Mouse (Mus musculus): ENCODE data around the gene Slc22a14. TPM values are rescaled to one million over a fixed set of nuclear protein-coding genes. Genes with fewer than 3 reads are reported as not detected.

Slc22a14 gene
- total RNA-seq, 2 experiments from 2014 or later, result not detected

DNA sequence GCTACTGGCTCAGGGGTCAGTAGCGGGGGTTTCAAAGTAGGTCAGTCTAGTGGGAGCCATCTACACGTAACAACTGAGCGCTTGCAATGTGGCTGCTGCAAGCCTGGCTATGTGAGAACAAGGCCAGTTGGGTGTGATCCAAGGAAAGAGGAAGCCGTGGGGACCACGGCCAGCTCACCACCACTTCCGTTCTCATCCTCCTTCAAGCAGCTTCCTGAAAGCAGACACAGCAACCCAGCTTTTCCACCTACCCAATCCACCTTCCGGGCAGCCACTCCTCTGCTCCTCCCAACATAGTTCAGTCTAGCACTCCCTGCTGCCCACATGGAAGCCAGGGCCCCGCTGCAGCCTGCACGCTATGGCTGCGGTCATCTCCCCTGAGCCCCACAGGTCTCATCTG lies 31.0 kb downstream of the Slc22a14 start:
- DNase-seq (ENCODE audit: low spot score in 2 of 2), result peak; percentile 41 to 74
- intact Hi-C loops (cut with DNase I), result no loop called here

DNA sequence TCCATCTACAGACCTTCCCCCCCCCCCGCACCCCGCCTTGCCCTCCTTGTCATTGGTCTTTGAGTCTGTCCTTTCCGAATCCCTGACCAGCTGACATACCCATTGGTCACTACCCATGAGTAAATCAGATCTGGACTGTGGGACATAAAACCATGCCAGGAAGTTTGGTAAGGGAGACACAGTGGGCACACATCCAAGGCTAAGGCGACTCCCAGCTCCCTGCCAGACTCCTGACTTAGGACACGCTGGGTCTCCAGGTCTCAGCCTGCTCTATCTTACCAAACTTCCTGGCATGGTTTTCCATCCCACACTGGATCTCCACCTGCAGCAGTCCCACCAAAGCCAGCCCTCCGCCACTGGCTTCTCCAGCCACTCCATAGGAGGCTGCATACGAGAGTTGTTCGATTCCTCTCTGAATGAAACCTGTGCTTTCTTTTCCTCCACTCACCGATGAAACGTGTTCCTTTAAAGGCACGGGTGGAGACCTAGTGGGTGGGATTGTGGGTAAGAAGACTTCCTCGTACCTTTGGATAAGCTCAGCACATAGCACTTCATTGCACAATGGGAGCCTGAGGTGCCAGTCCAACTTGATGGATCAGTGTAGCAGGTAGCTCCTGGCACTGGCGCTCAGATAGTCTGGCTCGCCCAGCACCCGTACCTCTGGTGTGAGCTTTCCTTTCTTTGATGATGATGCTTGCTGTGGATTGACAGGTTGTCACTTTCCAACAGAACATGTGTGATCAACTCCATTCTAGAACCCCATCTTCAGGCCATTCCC lies 35.0 kb downstream of the Slc22a14 start:
- intact Hi-C loops (cut with DNase I), result no loop called here
- no peak for DNase-seq (ENCODE audit: low spot score in 2 of 2)

DNA sequence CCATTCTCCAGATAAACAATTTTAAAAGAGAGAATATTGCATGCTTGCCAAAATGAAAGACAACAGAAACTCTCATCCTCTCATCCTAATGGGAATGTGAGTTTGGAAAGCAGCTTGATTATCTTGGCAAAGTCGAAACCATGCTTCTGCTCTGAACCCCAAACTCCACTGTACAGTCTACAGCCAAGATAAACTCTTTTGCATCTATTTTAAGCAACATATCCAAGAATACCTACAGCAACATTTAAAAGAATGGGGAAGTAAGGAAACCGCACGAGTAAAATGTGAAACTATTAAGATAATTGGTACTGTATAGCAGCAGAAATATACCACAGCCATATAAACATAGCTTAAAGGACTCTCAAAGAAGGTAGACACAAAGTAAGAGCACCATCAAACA lies 36.9 kb downstream of the Slc22a14 start:
- intact Hi-C loops (cut with DNase I), result no loop called here
- no peak for DNase-seq (ENCODE audit: low spot score in 2 of 2)

- DNase-seq (ENCODE audit: low spot score in 2 of 2), result no peak
- intact Hi-C loops (cut with DNase I), result no loop called here
Observed at GRCm38 (mm10) chr9:119324130-119324529, 41.2 kb downstream of the Slc22a14 start.

DNA sequence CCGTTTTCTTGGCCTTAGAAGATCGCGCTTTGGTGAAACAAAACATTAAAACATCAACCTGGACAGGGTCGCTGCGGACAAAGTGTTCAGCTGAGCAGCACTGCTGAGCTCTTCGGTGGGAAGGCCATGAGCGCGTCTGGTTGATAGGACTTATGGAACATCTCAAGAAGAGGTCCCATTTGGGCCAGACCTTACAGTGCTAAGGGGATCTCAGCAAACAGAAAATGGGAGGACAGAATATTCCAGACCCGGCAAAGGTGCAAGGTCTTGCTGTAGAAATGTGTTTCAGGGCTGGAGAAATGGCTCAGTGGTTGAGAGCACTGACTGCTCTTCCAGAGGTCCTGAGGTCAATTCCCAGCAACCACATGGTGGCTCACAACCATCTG lies 42.1 kb downstream of the Slc22a14 start:
- no peak for DNase-seq (ENCODE audit: low spot score in 2 of 2)
- intact Hi-C loops (cut with DNase I), result loop anchor here (2.0 kb wide), 2 partner anchors 18 to 34 kb away; partner anchors contain the start of genes Myd88 and Xylb

- intact Hi-C loops (cut with DNase I), result loop anchor here (2.0 kb wide), 2 partner anchors 18 to 34 kb away; partner anchors contain the start of genes Myd88 and Xylb
- peak; percentile 99 to 100 for DNase-seq (ENCODE audit: low spot score in 2 of 2)
Observed at GRCm38 (mm10) chr9:119322289-119323259, 42.8 kb downstream of the Slc22a14 start, which contains the start of gene Oxsr1. TSS of gene Oxsr1 (minus strand) at chr9:119322427.

DNA sequence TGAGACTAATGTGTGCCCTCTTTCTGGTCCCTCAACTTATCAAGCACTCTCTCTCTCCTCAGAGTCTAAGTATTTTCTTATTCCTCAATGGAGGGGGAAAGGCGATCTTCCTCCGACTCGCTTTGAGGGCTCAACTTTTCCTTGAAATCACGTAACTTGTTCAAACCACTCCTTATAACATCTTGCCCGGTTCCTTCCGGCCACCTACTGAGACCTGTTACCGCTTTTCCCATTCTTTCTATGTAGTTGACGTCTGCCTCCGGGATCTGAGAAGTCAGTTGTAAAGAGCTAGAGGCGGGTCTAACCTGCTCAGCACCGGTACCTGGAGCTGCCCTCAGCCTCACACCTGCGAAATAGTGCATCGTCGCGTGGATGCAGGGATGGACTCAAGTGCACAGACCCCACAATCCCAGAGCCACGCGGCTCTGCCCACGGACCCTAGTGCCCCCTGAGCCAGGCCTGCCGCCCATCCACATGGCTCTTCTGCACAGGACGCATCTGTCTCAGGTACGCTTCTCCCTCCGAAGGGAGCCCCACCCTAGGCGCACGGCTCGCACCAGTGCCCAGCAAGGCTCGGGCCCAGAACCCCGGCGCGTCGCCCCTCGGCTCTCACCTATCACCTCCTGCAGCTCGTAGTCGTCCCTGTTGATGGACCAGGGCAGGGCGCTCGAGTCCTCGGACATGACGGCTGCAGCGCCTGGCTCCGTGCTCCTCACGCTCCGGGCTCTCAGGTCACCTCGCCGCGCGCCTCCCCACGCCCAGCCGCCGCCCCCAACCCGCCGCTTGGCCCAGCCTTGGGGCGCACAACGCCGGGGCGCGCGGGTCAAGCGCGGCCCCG lies 43.7 kb downstream of the Slc22a14 start:
- DNase-seq (ENCODE audit: low spot score in 2 of 2), result peak in 1 of 2 experiments; percentile 14
- intact Hi-C loops (cut with DNase I), result loop anchor here (2.0 kb wide), 2 partner anchors 19 to 35 kb away; partner anchors contain the start of genes Myd88 and Xylb

DNA sequence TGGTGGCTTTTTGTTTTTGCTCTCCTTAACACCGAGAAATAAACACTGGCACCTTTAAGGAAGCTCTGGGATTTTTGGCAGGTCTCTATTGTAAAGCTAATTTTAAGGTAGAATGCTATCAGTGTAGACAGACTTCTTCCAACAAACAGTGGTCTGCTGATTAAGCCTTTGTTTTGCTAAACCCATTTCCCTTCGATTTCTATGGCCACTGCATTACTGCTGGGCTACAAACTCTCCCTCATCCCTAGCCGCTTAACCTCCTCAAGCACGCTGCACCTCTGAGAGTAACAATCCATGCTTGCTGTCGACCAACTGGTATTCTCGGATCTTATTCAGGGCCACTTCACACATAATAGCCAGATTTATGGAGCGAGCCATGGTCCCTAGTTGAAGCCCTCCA lies 44.4 kb downstream of the Slc22a14 start:
- no peak for DNase-seq (ENCODE audit: low spot score in 2 of 2)
- intact Hi-C loops (cut with DNase I), result no loop called here

- intact Hi-C loops (cut with DNase I), result no loop called here
- no peak for DNase-seq (ENCODE audit: low spot score in 2 of 2)
Observed at GRCm38 (mm10) chr9:119320446-119320845, 44.9 kb downstream of the Slc22a14 start.

DNA sequence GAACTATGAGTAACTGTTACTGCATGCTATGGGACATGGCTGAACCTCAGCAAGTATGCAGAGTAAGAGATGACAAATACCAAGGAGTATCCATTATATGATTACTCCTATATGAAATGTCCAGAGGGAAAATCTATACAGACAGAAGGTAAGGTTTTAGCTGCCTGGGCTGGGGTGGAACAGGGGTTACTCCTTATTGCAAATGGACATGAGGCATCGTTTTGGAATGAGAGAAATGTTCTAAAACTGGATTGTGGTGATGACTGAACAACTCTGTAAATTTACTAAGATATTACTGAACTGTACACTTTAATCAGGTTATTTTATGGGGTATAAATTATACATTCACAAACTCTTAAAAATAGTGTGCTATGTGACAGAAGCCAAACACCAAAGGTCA lies 46.5 kb downstream of the Slc22a14 start:
- intact Hi-C loops (cut with DNase I), result no loop called here
- DNase-seq (ENCODE audit: low spot score in 2 of 2), result no peak

DNA sequence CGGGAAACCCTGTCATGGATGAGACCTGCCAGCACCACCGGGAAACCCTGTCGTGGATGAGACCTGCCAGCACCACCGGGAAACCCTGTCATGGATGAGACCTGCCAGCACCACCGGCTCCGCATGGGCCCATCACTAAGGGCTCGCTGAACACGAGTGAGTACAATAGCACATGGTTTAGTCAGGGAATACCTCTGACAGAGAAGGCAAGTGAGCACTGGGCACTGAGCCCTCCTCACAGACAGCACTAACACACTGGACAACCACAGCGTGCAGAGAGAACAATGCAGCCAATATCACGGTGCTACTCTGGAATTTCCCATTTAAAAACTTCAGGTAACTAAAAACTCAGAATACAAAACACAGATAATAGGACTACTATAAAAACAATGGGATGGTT lies 52.3 kb downstream of the Slc22a14 start:
- no peak for DNase-seq (ENCODE audit: low spot score in 2 of 2)
- intact Hi-C loops (cut with DNase I), result no loop called here

DNA sequence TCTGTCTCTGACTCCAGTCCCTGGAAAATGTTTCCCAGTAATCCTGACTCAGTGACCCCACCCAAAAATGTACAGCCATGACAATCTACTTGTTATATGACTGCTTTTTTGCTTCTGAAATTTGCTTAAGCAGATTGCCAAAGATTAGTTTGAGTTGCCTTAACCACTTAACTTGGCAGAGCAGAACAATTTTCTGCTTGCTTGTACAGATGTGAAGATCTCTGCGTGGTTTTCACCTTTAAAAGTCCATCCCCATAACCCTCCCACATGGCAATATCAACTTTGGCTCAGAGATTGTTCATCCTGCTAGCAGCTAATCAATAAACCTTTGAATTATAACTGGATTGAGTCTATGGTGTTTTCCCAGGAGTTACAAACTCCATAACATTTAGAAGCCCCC lies 56.3 kb downstream of the Slc22a14 start:
- intact Hi-C loops (cut with DNase I), result no loop called here
- DNase-seq (ENCODE audit: low spot score in 2 of 2), result no peak

DNA sequence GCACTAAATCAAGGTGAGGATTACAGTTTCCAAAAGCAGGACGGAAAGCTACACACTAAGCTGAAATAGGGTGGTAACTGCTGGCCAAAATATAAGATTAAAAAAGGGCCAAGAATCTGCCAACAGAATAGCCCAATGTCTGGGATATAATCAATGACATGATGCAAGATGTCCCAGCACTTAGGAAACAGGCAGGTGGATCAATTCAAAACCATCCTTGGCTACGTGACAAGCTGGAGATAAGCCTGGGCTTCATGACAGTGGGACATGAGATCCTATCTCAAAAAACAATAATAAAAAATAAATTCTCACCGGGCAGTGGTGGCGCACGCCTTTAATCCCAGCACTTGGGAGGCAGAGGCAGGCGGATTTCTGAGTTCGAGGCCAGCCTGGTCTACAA lies 59.5 kb downstream of the Slc22a14 start:
- intact Hi-C loops (cut with DNase I), result no loop called here
- no peak for DNase-seq (ENCODE audit: low spot score in 2 of 2)

DNA sequence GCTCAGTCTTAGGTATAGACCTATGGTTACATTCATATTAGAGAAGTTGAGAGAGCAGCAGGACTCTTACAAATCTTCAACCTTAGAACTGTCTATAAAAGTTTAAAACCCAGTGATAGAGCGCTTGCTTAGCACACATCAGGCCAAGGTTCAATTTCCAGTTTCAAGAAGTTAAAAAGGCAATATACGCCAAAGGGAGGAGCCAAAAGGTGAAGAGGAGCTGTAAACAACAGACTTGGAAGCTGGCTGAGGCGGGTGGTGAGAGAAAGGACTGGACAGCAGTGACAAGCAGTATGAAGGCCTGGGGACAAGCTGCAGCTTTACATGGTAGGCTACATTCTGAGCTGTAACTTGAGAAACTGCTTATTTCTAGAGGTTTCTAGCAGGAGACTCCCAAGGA lies 66.8 kb downstream of the Slc22a14 start:
- intact Hi-C loops (cut with DNase I), result no loop called here
- DNase-seq (ENCODE audit: low spot score in 2 of 2), result no peak

GRCm38 (mm10) chr9:119297696-119298095 lies 67.7 kb downstream of the Slc22a14 start:
- DNase-seq (ENCODE audit: low spot score in 2 of 2), result no peak
- intact Hi-C loops (cut with DNase I), result no loop called here

GRCm38 (mm10) chr9:119290791-119291190 lies 74.6 kb downstream of the Slc22a14 start:
- no peak for DNase-seq (ENCODE audit: low spot score in 2 of 2)
- intact Hi-C loops (cut with DNase I), result no loop called here

DNA sequence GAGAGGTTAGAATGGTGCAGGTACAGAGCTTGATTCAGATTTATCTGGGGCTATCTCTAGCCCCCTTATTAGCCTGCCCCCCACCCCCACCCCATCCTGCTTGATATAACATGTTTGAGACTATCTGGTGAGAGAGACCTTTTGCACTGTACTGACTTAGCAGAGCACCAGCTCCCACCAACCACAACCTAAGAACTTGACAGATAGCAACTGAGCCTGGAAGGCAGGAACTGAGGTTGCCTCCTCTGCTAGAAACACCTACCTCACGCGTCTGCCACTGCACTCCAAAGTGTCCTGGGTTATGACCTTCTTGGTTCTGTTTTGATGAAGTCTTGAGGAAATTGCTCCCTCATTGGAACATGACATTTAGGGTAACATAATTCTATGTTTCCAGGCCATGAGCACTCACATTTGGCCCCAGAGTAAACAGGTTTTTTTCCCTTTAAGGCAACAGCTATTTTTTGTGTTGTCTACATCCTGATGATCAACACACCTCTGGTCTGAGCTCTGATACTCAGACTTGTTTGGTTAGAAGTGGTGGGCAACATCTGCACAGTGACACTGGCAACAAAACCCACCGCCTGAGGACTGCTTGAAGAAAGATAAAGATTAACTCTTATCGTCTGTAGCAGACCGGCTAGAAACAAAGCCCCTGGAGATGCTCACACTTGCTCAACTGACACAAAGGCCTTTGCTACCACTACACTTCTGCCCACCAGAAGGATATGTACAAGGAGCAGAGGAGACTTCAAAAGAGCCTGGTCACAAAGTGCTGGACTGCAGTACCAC lies 84.3 kb downstream of the Slc22a14 start:
- intact Hi-C loops (cut with DNase I), result no loop called here
- no peak for DNase-seq (ENCODE audit: low spot score in 2 of 2)

DNA sequence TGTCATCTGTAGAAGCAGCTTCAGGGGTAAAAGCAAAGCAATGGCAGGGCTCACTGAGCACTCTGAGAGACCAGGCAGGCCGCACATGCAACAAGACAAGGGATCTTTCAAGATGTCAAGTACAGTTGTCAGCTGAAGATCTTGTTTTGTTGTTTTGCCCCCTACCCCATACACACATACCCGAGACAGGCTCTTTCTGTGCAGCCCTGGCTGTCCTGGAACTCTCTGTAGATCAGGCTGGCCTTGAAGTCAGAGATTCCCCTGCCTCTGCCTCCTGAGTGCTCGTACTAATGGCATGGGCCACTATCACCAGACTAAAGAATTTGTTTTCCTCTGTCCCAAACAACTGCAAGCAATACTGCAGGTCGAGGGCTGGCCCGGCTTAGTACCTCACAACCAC lies 87.3 kb downstream of the Slc22a14 start:
- intact Hi-C loops (cut with DNase I), result no loop called here
- no peak for DNase-seq (ENCODE audit: low spot score in 2 of 2)

- DNase-seq (ENCODE audit: low spot score in 2 of 2), result no peak
- intact Hi-C loops (cut with DNase I), result no loop called here
Observed at GRCm38 (mm10) chr9:119276321-119276720, 89.0 kb downstream of the Slc22a14 start.

Measured in left cerebral cortex, postnatal 25 days (tissue).